Mouse (Mus musculus) c-Kit-negative CD71-positive TER-119-positive erythroid progenitor cells, embryonic 14.5 days (primary cell): ENCODE data around the gene Mtrex.

ENCODE experiments used
- DNase-seq: peaks from one replicate; pipeline ENCODE4 v3.0.0-alpha.2; 2013; ENCODE audit warnings: low read depth, low spot score

Gene Mtrex

DNA sequence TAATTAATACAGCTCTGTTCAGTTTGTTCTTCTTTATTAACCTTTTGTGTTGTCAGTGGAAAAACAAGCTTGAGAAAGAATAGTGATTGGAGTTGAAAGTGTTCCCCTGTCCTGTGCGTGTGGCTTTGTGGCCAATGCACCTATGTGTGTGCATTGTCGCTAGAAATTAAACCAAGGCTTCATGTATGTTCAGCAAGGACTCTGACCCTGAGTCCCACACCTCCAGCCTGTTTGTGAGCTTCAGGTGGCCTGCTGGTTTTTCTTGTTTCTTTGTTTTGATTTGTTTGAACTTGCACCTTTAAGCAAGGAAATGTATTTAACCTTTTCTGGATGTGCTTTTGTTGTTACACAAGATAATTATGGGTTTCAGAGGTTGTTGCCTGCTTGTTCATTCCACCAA lies 97.6 kb downstream of the Mtrex start:
- DNase-seq = no peak

DNA sequence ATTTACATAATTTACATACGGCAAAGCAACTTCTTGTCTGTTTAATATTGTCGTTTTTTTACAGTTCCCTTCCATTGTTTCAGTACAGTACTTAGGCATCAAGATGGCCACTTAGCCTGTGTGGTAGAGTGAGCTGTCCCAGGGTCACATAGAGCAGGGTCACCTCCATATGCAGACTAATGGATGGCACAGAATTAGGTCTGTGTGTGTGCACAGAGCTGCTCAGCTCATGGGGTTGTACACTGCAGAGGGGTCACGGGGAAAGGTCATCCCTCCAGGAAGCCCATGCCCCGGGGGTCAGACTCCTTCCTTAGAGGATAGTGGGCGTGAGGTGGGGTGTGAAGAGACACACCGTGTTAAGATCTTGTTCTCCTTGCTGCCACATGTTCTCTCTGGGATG lies 101.7 kb downstream of the Mtrex start:
- DNase-seq = no peak

GRCm38 (mm10) chr13:112823911-112824648 lies 103.1 kb downstream of the Mtrex start:
- DNase-seq = no peak

GRCm38 (mm10) chr13:112823236-112823910 lies 103.8 kb downstream of the Mtrex start:
- no peak for DNase-seq

DNA sequence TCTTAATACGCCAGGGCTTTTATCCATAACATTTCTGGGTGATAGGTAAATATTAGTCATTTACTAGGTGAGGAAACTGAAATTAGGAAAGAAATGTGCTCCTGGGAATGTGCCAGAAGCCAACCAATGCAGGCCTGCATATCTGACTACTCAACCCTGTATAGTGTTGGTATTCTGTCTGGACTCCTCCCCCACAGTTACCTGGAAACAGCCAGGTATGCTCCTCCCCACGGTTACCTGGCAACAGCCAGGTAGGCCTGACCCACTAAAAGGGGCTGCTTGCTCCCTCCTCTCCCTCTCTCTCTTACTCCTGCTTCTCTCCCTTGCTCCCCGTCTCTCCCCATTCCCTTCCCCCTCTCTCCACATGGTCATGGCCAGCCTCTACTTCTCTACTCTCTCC lies 104.8 kb downstream of the Mtrex start:
- DNase-seq = no peak

DNA sequence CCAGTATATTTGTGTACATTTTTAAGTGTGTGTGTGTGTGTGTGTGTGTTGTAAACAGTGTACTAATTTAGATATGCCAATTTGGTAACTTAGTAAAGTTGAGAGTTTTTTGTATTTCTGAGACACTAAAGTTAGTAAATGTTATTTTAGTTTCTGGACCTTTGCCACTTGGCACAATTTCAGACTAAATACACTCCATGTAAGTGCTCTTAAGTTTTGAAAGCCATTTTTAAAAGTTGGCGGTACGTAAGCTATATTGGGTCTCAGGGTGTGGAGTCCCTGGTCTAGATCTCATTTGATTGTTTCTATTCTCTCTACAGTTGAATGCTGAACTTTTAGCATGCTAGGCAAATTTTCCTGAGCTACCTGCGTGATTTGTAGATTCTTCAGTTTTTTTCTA lies 109.1 kb downstream of the Mtrex start:
- DNase-seq = no peak
